Mouse (Mus musculus): Measurements from ENCODE around the gene Fam180a.

GRCm38 (mm10) chr6:35353416-35353815 lies 27.5 kb upstream of the Fam180a start:
- TF ChIP-seq CTCF (conservative IDR thresholded peaks at IDR 0.05; ENCODE audit: low read length) (no peak), POU5F1 (IDR thresholded peaks at IDR 0.05; ENCODE audit: borderline replicate concordance, low read length) (no peak)
